Mouse (Mus musculus): Measurements from ENCODE around the gene Txndc12. TPM values are rescaled to one million over a fixed set of nuclear protein-coding genes. Genes with fewer than 3 reads are reported as not detected.

Gene Txndc12
- polyA plus RNA-seq, 1 experiment from 2014 or later = 101 TPM

- no peaks in the 10 kb centered on the region for H3K36me3 ChIP-seq
- no peak overlapping the region for H3K4me3 ChIP-seq (replicated peaks)
- ATAC-seq (ENCODE audit: insufficient number of reproducible peaks, low FRiP score, low TSS enrichment, low read depth) = no peak
- no peaks in the 10 kb centered on the region for H3K27me3 ChIP-seq
- no peak overlapping the region for H3K27ac ChIP-seq (replicated peaks)
- 93% methylated on average over 9 of the region's 9 CpGs for WGBS
- H3K9me3 ChIP-seq (replicated peaks) = no peaks in the 10 kb centered on the region
- peaks cover 11% of the 10 kb centered on the region; the same call in 1 of the 2 replicates for H3K4me1 ChIP-seq
- no peak overlapping the region for H3K9ac ChIP-seq
- H3K4me2 ChIP-seq (replicated peaks) = no peak overlapping the region
These were observed 68.5 kb downstream of the Txndc12 start for GRCm38 (mm10) chr4:108902886-108903285.

DNA sequence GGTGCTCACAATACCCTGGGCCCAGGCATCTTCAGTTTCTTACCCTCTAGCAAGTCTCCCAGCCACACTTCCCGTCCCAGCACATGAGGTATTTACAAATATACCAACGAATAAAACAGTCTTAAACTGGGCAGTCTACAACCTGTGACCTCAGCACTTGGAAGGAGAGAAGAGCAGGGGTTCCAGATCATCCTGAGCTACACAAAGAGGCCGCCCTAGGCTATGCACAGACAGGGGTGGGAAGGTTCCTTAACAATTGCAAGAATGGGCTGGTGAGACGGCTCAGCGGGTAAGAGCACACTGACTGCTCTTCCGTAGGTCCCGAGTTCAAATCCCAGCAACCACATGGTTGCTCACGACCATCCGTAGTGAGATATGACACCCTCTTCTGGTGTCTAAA is 68.9 kb downstream of the Txndc12 start:
- no peak overlapping the region for H3K4me3 ChIP-seq (replicated peaks)
- H3K4me1 ChIP-seq = peaks cover 11% of the 10 kb centered on the region; the same call in 1 of the 2 replicates
- H3K9ac ChIP-seq = no peak overlapping the region
- H3K4me2 ChIP-seq (replicated peaks) = no peak overlapping the region
- 89% methylated on average over 9 of the region's 9 CpGs for WGBS
- H3K9me3 ChIP-seq (replicated peaks) = no peaks in the 10 kb centered on the region
- H3K27ac ChIP-seq (replicated peaks) = no peak overlapping the region
- no peak for ATAC-seq (ENCODE audit: insufficient number of reproducible peaks, low FRiP score, low TSS enrichment, low read depth)
- H3K36me3 ChIP-seq = no peaks in the 10 kb centered on the region
- no peaks in the 10 kb centered on the region for H3K27me3 ChIP-seq

GRCm38 (mm10) chr4:108904076-108904475 is 69.7 kb downstream of the Txndc12 start:
- Histone ChIP-seq H3K27me3 (no peaks in the 10 kb centered on the region), H3K9ac (no peak overlapping the region), H3K4me2 (replicated peaks) (no peak overlapping the region), H3K36me3 (no peaks in the 10 kb centered on the region), H3K9me3 (replicated peaks) (no peaks in the 10 kb centered on the region), H3K4me1 (peaks cover 11% of the 10 kb centered on the region; the same call in 1 of the 2 replicates), H3K27ac (replicated peaks) (no peak overlapping the region), H3K4me3 (replicated peaks) (no peak overlapping the region)
- no peak for ATAC-seq (ENCODE audit: insufficient number of reproducible peaks, low FRiP score, low TSS enrichment, low read depth)
- 51% methylated on average over 6 of the region's 6 CpGs for WGBS

DNA sequence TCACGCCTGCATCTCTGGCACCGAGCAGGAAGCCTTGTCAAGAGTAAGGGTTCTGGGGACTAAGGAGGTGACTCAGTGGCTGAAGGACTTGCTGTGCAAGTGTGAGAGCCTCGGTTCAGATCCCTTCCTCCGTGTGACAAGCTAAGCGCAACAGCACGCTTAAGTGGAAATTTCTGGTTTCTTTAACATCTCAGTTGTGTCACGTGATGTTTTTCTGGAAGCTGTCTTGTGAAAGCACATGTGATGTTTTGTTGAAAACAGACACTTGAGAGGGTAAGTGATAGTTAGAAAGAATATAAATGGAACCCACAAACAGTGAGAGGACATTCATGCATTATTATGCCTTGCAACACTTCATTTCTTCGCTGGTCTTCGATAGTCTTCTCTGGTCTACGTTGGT is 70.4 kb downstream of the Txndc12 start:
- H3K27me3 ChIP-seq = no peaks in the 10 kb centered on the region
- WGBS = 83% methylated on average over 10 of the region's 10 CpGs

GRCm38 (mm10) chr4:108905859-108906258 is 71.5 kb downstream of the Txndc12 start:
- H3K4me1 ChIP-seq = peaks cover 11% of the 10 kb centered on the region; the same call in 1 of the 2 replicates
- H3K9me3 ChIP-seq (replicated peaks) = no peaks in the 10 kb centered on the region
- H3K36me3 ChIP-seq = no peaks in the 10 kb centered on the region
- H3K27me3 ChIP-seq = no peaks in the 10 kb centered on the region
- no peak overlapping the region for H3K9ac ChIP-seq
- no peak overlapping the region for H3K27ac ChIP-seq (replicated peaks)
- H3K4me3 ChIP-seq (replicated peaks) = no peak overlapping the region
- 20% methylated on average over 6 of the region's 6 CpGs for WGBS
- no peak for ATAC-seq (ENCODE audit: insufficient number of reproducible peaks, low FRiP score, low TSS enrichment, low read depth)
- H3K4me2 ChIP-seq (replicated peaks) = no peak overlapping the region

More for the DNA sequence above, 70.4 kb downstream of the Txndc12 start:
- Histone ChIP-seq H3K9me3 (replicated peaks) (no peaks in the 10 kb centered on the region), H3K4me3 (replicated peaks) (no peak overlapping the region), H3K27ac (replicated peaks) (no peak overlapping the region), H3K4me1 (peaks cover 11% of the 10 kb centered on the region; the same call in 1 of the 2 replicates), H3K36me3 (no peaks in the 10 kb centered on the region), H3K9ac (no peak overlapping the region), H3K4me2 (replicated peaks) (no peak overlapping the region)
- no peak for ATAC-seq (ENCODE audit: insufficient number of reproducible peaks, low FRiP score, low TSS enrichment, low read depth)

DNA sequence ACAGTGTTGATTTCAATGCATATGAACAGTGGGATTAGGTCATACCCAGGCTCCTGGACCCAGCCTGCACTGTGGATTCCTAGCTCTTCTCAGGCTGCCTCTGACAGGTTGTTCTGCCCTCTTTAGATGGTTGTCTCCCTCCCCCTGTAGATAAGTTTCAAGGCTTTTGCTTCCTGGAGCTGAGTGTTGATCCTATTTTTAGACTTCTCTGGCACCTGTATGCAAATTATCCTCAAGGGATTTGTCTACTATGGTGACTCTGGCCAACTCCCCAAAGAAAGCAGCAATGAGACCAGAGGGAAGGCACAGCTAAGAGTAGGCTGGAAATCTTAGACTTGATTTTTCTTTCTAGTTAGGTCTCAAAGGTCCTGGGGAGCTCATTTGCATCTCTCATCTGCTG is 73.1 kb downstream of the Txndc12 start:
- H3K27ac ChIP-seq (replicated peaks) = no peak overlapping the region
- H3K4me1 ChIP-seq = peaks cover 11% of the 10 kb centered on the region; the same call in 1 of the 2 replicates
- H3K4me3 ChIP-seq (replicated peaks) = no peak overlapping the region
- H3K27me3 ChIP-seq = no peaks in the 10 kb centered on the region
- H3K36me3 ChIP-seq = no peaks in the 10 kb centered on the region
- no peak overlapping the region for H3K4me2 ChIP-seq (replicated peaks)
- ATAC-seq (ENCODE audit: insufficient number of reproducible peaks, low FRiP score, low TSS enrichment, low read depth) = peak; percentile 67
- H3K9ac ChIP-seq = no peak overlapping the region
- H3K9me3 ChIP-seq (replicated peaks) = no peaks in the 10 kb centered on the region

DNA sequence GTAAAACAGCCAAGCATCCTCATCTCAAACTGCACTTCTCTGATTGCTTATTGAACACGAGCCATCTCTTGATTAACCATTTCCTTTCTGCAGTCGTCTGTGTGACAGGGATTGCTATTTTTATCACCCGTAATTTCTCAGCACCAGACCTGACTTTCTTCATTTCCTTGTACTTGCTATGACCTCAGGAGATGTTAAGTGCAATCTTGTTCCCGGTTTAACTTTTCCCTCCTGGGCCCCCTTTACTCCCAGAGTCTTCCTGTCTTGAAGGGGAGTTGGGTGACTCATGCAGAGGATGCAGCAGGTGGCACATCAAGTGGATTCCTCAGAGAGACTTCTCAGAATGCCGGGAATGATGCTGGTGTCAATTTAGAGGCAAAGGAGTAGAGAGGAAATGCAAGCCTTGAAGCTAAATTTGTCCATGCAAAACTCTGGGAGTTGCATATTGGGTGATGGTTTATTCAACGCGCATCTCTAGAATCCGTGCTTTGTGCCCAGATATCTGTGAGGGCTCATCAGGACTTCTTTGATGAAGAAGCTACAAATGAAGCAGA is 75.5 kb downstream of the Txndc12 start:
- peaks cover 11% of the 10 kb centered on the region for H3K4me1 ChIP-seq
- H3K27ac ChIP-seq (replicated peaks) = no peak overlapping the region
- no peak overlapping the region for H3K4me3 ChIP-seq (replicated peaks)
- H3K9ac ChIP-seq = no peak overlapping the region
- WGBS = 51% methylated on average over 8 of the region's 8 CpGs
- H3K4me2 ChIP-seq (replicated peaks) = no peak overlapping the region
- ATAC-seq (ENCODE audit: insufficient number of reproducible peaks, low FRiP score, low TSS enrichment, low read depth) = no peak
- no peaks in the 10 kb centered on the region for H3K27me3 ChIP-seq
- H3K36me3 ChIP-seq = no peaks in the 10 kb centered on the region
- H3K9me3 ChIP-seq (replicated peaks) = no peaks in the 10 kb centered on the region

Other genes with a start within 250 kb of the Txndc12 start
- gene Cc2d1b, start 214.7 kb upstream of the Txndc12 start, polyA plus RNA-seq (2015; fragmentation: Nextera tagmentation; extraction: Ambion mirVana) = 33.3 and 33.7 TPM in 2 replicates
- gene 3110021N24Rik, start 115.0 kb upstream of the Txndc12 start, polyA plus RNA-seq (2015; fragmentation: Nextera tagmentation; extraction: Ambion mirVana) = 1.5 and 2.5 TPM in 2 replicates
- 4.8 and 5.0 TPM in 2 replicates for gene Zfyve9, start 53.8 kb upstream of the Txndc12 start, polyA plus RNA-seq (2015; fragmentation: Nextera tagmentation; extraction: Ambion mirVana)
- 135 and 138 TPM in 2 replicates for gene Btf3l4, start 987 bp upstream of the Txndc12 start, polyA plus RNA-seq (2015; fragmentation: Nextera tagmentation; extraction: Ambion mirVana)
- 44.6 and 47.9 TPM in 2 replicates for gene Kti12, start 13.2 kb downstream of the Txndc12 start, polyA plus RNA-seq (2015; fragmentation: Nextera tagmentation; extraction: Ambion mirVana)
- 0.83 and 1.6 TPM in 2 replicates for gene A730015C16Rik, start 14.0 kb downstream of the Txndc12 start, polyA plus RNA-seq (2015; fragmentation: Nextera tagmentation; extraction: Ambion mirVana)
- gene Rab3b, start 44.5 kb downstream of the Txndc12 start, polyA plus RNA-seq (2015; fragmentation: Nextera tagmentation; extraction: Ambion mirVana) = 17.9 and 21.7 TPM in 2 replicates
- 72.4 and 75.4 TPM in 2 replicates for gene Nrd1, start 166.1 kb downstream of the Txndc12 start, polyA plus RNA-seq (2015; fragmentation: Nextera tagmentation; extraction: Ambion mirVana)

All from embryonic facial prominence, embryonic 15.5 days (tissue).